Mouse (Mus musculus): ENCODE measurements around the gene Pick1.

The Pick1 gene

GRCm38 (mm10) chr15:79229058-79229821 lies at the start of gene Pick1, which contains the start of gene Gm49486:
TSS of gene Pick1 (plus strand) at chr15:79229173.
TSS of gene Gm49486 (plus strand) at chr15:79229391.
- DNase-seq (ENCODE audit: low read depth, low spot score): peak; percentile 94

- DNase-seq (ENCODE audit: low read depth, low spot score): no peak
These were observed 43.8 kb upstream of the Pick1 start for GRCm38 (mm10) chr15:79185213-79185612.

GRCm38 (mm10) chr15:79187819-79188218 lies 41.2 kb upstream of the Pick1 start:
- DNase-seq (ENCODE audit: low read depth, low spot score): no peak

GRCm38 (mm10) chr15:79191426-79191825 lies 37.5 kb upstream of the Pick1 start:
- no peak for DNase-seq (ENCODE audit: low read depth, low spot score)

- no peak for DNase-seq (ENCODE audit: low read depth, low spot score)
These were observed 36.5 kb upstream of the Pick1 start for GRCm38 (mm10) chr15:79192450-79192849.

- peak; percentile 92 for DNase-seq (ENCODE audit: low read depth, low spot score)
These were observed 35.8 kb upstream of the Pick1 start for GRCm38 (mm10) chr15:79192885-79193845.

GRCm38 (mm10) chr15:79194048-79194447 lies 34.9 kb upstream of the Pick1 start:
- DNase-seq (ENCODE audit: low read depth, low spot score): no peak

GRCm38 (mm10) chr15:79194946-79195345 lies 34.0 kb upstream of the Pick1 start:
- no peak for DNase-seq (ENCODE audit: low read depth, low spot score)

- peak; percentile 22 for DNase-seq (ENCODE audit: low read depth, low spot score)
These were observed 33.5 kb upstream of the Pick1 start for GRCm38 (mm10) chr15:79195492-79195891.

- DNase-seq (ENCODE audit: low read depth, low spot score): no peak
These were observed 29.5 kb upstream of the Pick1 start for GRCm38 (mm10) chr15:79199390-79199976.

GRCm38 (mm10) chr15:79201491-79202150 lies 27.4 kb upstream of the Pick1 start:
- peak; percentile 87 for DNase-seq (ENCODE audit: low read depth, low spot score)

- peak; percentile 44 for DNase-seq (ENCODE audit: low read depth, low spot score)
These were observed 26.4 kb upstream of the Pick1 start for GRCm38 (mm10) chr15:79202575-79202974.

- DNase-seq (ENCODE audit: low read depth, low spot score): no peak
These were observed 20.8 kb upstream of the Pick1 start for GRCm38 (mm10) chr15:79208211-79208610.

- peak; percentile 87 for DNase-seq (ENCODE audit: low read depth, low spot score)
These were observed 20.1 kb upstream of the Pick1 start for GRCm38 (mm10) chr15:79208758-79209439.

- no peak for DNase-seq (ENCODE audit: low read depth, low spot score)
These were observed 18.6 kb upstream of the Pick1 start for GRCm38 (mm10) chr15:79210357-79210756.

GRCm38 (mm10) chr15:79212750-79213446 lies 16.1 kb upstream of the Pick1 start:
- peak; percentile 92 for DNase-seq (ENCODE audit: low read depth, low spot score)

- peak; percentile 52 for DNase-seq (ENCODE audit: low read depth, low spot score)
These were observed 15.4 kb upstream of the Pick1 start for GRCm38 (mm10) chr15:79213591-79213990.

- DNase-seq (ENCODE audit: low read depth, low spot score): no peak
These were observed 12.8 kb upstream of the Pick1 start for GRCm38 (mm10) chr15:79216191-79216590.

- DNase-seq (ENCODE audit: low read depth, low spot score): no peak
These were observed 9.4 kb upstream of the Pick1 start for GRCm38 (mm10) chr15:79219572-79219971.

GRCm38 (mm10) chr15:79223641-79224040 lies 5.3 kb upstream of the Pick1 start:
- DNase-seq (ENCODE audit: low read depth, low spot score): peak; percentile 73
